Mouse (Mus musculus) stomach, postnatal 0 days (tissue): ENCODE measurements around the gene Lenep. TPM values are rescaled to one million over a fixed set of nuclear protein-coding genes. Genes with fewer than 3 reads are reported as not detected.

Experiments
- ATAC-seq: fragments of 200-750 bp; cut with Nextera tagmentation; 2 replicates; pipeline ENCODE4 v1.8.0; 2017; ENCODE audit not compliant: low FRiP score, low TSS enrichment
- DNase-seq: peaks from one replicate; pipeline ENCODE4 v3.0.0-alpha.2; 2016; ENCODE audit warnings: low spot score
- H3K27ac ChIP-seq: fragments of 300-500 bp; sonication (generic); replicated peaks from 2 replicates; pipeline ENCODE4 v1.5.1; 2014; ENCODE audit warnings: mild to moderate bottlenecking, control low read depth
- H3K27me3 ChIP-seq: fragments of 300-500 bp; sonication (generic); 2 replicates; pipeline ENCODE4 v1.6.1; 2014; ENCODE audit warnings: low read length; ENCODE audit not compliant: control insufficient read depth, insufficient read depth
- H3K36me3 ChIP-seq: fragments of 300-500 bp; sonication (generic); 2 replicates; pipeline ENCODE4 v1.6.1; 2014; ENCODE audit warnings: low read length, mixed read lengths; ENCODE audit not compliant: control insufficient read depth, insufficient read depth
- H3K4me1 ChIP-seq: fragments of 300-500 bp; sonication (generic); replicated peaks from 2 replicates; pipeline ENCODE4 v1.6.1; 2014; ENCODE audit warnings: antibody characterized with exemption; ENCODE audit not compliant: control insufficient read depth, insufficient read depth
- H3K4me2 ChIP-seq: fragments of 300-500 bp; sonication (generic); replicated peaks from 2 replicates; pipeline ENCODE4 v1.6.1; 2014; ENCODE audit warnings: low read depth, mild to moderate bottlenecking, control low read depth, moderate library complexity
- H3K4me3 ChIP-seq: fragments of 300-500 bp; sonication (generic); 2 replicates; pipeline ENCODE4 v1.5.1; 2014; ENCODE audit warnings: low read depth, low read length, control low read depth
- H3K9ac ChIP-seq: fragments of 300-500 bp; sonication (generic); 2 replicates; pipeline ENCODE4 v1.6.1; 2014; ENCODE audit warnings: mild to moderate bottlenecking, low read length, control low read depth, mixed read lengths
- H3K9me3 ChIP-seq: fragments of 300-500 bp; sonication (generic); 2 replicates; pipeline ENCODE4 v1.6.1; 2016; ENCODE audit warnings: low read length; ENCODE audit not compliant: control insufficient read depth
- CTCF ChIP-seq: IDR thresholded peaks from 2 replicates; pipeline ENCODE4 v1.5.1; 2016; ENCODE audit warnings: antibody characterized with exemption, low read depth, mild to moderate bottlenecking, moderate library complexity
- EP300 ChIP-seq: optimal IDR thresholded peaks from 2 replicates; pipeline ENCODE3; 2016; ENCODE audit warnings: antibody characterized with exemption
- WGBS: fragments of 180-500 bp; shearing (Covaris S2); extraction: QIAGEN DNeasy Blood & Tissue Kit; methylation state at CpG from one replicate; pipeline ENCODE4 v1.1.7; 2014; 5-methylcytosine and 5-hydroxymethylcytosine counted together
- polyA plus RNA-seq: library from polyadenylated mRNA; unstranded; fragments of >200 nt; fragmentation: Nextera tagmentation; extraction: Ambion mirVana; gene quantifications from 2 replicates; pipeline ENCODE4 v1.2.1, GENCODE M21; 2015

Gene Lenep
- polyA plus RNA-seq, 1 experiment from 2014 or later = not detected

DNA sequence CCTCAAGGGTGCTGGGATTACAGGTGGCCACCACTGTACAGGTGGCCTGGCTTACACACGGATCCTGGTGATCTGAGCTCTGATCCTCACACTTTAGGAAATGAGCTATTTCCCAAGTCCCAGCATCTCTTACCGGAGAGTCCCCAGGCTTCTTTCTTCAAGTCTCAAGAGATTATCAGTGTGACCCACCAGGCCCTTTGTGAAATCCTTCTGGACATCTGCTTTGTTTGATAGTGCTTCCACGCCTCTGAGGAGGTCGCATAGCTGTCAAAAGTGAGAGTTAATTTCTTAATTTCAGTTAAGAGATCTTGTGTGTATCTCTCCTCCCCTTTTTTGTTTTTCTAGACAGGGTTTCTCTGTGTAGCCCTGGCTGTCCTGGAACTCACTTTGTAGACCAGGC is 23.3 kb upstream of the Lenep start:
- no peak overlapping the region for H3K4me3 ChIP-seq
- H3K4me2 ChIP-seq = no peak overlapping the region
- DNase-seq (no peak), ATAC-seq (no peak)
- no peak overlapping the region for H3K27ac ChIP-seq
- no peaks in the 10 kb centered on the region for H3K27me3 ChIP-seq
- TF ChIP-seq CTCF (no peak), EP300 (no peak)
- 91% methylated on average over 4 of the region's 4 CpGs for WGBS
- no peaks in the 10 kb centered on the region for H3K9me3 ChIP-seq
- H3K4me1 ChIP-seq = peaks cover 2% of the 10 kb centered on the region
- no peak overlapping the region for H3K9ac ChIP-seq
- peaks cover 14% of the 10 kb centered on the region for H3K36me3 ChIP-seq

DNA sequence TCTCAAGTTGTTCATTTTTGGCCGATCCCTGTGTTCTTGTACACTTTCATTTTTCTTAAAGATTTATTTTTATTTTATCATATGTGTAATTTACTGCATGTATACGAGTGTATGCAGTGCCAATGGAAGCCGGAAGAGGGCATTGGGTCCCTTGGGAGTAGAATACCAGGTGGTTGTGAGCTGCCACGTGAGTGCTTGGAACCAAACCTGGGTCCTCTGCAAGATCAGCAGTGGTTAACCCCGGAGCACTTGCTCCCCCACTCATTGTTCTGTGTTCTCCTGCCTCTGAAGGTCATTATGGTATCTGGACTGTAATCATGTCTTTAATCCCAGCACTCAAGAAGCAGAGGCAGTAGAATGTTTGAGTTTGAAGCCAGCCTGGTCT is 22.5 kb upstream of the Lenep start:
- TF ChIP-seq CTCF (no peak), EP300 (no peak)
- H3K4me1 ChIP-seq = peaks cover 6% of the 10 kb centered on the region
- H3K4me3 ChIP-seq = no peak overlapping the region
- DNase-seq (no peak), ATAC-seq (no peak)
- WGBS = 72% methylated on average over 5 of the region's 5 CpGs
- H3K27ac ChIP-seq = no peak overlapping the region
- peaks cover 14% of the 10 kb centered on the region for H3K36me3 ChIP-seq
- no peaks in the 10 kb centered on the region for H3K9me3 ChIP-seq
- H3K9ac ChIP-seq = no peak overlapping the region
- no peak overlapping the region for H3K4me2 ChIP-seq
- no peaks in the 10 kb centered on the region for H3K27me3 ChIP-seq

DNA sequence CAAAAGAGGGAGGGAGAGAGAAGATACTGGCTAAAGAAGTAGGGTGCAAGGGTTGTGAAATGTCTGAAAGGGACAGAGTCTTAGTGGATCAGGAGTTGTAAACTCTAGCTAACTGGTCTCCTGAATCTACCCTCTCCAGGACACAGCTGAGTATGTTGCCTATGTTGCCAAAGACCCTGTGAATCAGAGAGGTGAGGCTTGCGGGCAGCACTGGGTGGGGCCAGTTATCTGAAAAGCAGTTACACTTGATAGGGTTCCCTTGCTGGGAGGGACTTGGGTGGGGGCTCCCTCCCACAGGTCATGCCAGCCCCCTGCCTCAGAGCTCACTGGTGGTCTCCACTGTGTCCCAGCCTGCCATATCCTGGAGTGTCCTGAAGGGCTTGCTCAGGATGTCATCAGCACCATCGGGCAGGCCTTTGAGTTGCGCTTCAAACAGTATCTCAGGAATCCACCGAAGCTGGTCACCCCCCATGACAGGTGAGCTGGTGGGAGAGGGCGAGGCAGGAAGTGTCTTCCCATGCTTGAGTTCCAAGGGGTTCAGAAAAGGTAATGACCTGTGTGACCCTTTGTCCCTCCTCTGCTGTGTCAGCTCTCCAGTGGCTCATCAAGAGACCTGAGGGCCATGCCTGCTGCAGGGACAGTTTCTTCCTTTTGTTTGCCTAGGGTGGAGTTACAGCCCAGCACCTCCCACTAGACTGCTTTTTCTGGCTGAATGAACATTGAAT is 22.0 kb upstream of the Lenep start:
- H3K4me2 ChIP-seq = no peak overlapping the region
- TF ChIP-seq CTCF (no peak), EP300 (no peak)
- no peaks in the 10 kb centered on the region for H3K9me3 ChIP-seq
- H3K4me1 ChIP-seq = peaks cover 6% of the 10 kb centered on the region
- peaks cover 14% of the 10 kb centered on the region for H3K36me3 ChIP-seq
- DNase-seq (no peak), ATAC-seq (no peak)
- no peaks in the 10 kb centered on the region for H3K27me3 ChIP-seq
- 69% methylated on average over 5 of the region's 5 CpGs for whole genome bisulfite sequencing
- no peak overlapping the region for H3K4me3 ChIP-seq
- H3K27ac ChIP-seq = no peak overlapping the region
- H3K9ac ChIP-seq = no peak overlapping the region

DNA sequence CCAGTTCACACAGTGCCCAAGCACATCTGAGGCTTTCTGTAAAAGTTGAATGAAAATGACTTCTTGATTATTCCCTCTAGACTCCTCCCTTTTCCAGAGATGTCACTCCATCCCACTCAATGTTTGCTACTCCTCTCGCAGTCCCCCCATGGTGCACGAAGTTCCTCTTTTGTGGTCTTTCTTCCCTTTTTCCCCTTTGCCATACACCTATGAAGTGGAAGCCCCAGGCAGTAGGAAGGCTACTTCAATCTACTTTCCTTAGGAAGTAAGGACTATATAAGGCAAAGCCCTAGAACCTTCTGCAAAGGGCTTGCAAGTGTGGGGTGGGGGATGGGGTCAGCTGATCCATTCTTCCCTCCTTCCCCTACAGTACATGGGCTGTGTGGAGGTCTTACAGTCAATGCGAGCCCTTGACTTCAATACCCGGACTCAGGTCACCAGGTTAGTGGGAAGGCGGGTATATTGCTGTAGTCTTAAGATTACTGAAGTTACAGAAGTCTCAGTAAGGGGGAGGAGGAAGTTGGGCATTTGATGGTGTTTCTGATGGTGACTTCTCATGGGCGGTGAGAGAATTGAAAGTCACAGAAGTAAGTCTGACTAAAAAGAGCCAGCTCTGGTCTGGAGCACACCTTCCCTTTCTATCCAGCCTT is 20.1 kb upstream of the Lenep start:
- TF ChIP-seq CTCF (no peak), EP300 (no peak)
- DNase-seq (no peak), ATAC-seq (no peak)
- Histone ChIP-seq H3K4me1 (peaks cover 6% of the 10 kb centered on the region), H3K27ac (no peak overlapping the region), H3K4me3 (peak overlapping the region; percentile 53), H3K27me3 (no peaks in the 10 kb centered on the region), H3K36me3 (peaks cover 14% of the 10 kb centered on the region), H3K9ac (peak overlapping the region; percentile 31; the same call in 1 of the 2 replicates), H3K9me3 (no peaks in the 10 kb centered on the region), H3K4me2 (peak overlapping the region; percentile 73)
- 62% methylated on average over 6 of the region's 6 CpGs for WGBS

DNA sequence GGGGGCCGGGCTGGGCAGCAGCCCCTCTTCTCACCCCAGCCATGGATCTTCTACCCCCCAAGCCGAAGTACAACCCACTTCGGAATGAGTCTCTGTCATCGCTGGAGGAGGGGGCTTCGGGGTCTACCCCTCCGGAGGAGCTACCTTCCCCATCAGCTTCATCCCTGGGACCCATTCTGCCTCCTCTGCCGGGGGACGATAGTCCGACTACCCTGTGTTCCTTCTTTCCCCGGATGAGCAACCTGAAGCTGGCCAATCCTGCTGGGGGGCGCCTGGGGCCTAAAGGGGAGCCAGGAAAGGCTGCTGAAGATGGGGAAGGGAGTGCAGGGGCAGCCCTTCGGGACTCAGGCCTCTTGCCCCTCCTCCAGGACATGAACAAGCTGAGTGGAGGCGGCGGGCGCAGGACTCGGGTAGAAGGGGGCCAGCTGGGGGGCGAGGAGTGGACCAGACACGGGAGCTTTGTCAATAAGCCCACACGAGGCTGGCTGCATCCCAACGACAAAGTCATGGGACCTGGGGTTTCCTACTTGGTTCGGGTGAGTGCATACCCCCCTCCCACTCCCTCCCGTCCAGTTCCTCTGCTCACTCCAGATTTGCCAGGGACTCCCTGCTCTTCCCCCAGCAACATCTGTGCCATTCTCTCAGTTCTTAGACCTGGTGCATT is 19.3 kb upstream of the Lenep start:
- no peaks in the 10 kb centered on the region for H3K27me3 ChIP-seq
- DNase-seq (no peak), ATAC-seq (no peak)
- H3K9me3 ChIP-seq = no peaks in the 10 kb centered on the region
- WGBS = 10% methylated on average over 22 of the region's 22 CpGs
- H3K36me3 ChIP-seq = peaks cover 10% of the 10 kb centered on the region
- H3K27ac ChIP-seq = peak overlapping the region; percentile 86
- H3K9ac ChIP-seq = peak overlapping the region; percentile 74
- H3K4me1 ChIP-seq = peaks cover 6% of the 10 kb centered on the region
- H3K4me3 ChIP-seq = peak overlapping the region; percentile 53
- H3K4me2 ChIP-seq = peak overlapping the region; percentile 73
- TF ChIP-seq EP300 = no peak
- TF ChIP-seq CTCF = no peak
